Mouse (Mus musculus): ENCODE results near the gene Tom1l2. TPM values are rescaled to one million over a fixed set of nuclear protein-coding genes. Genes with fewer than 3 reads are reported as not detected.

The Tom1l2 gene
- 72.0 and 80.8 TPM in 2 replicates for total RNA-seq (2014; rRNA removed)
- 37.2 and 44.3 TPM in 2 replicates for polyA plus RNA-seq (2015; fragmentation: Nextera tagmentation; extraction: Ambion mirVana)

- Histone ChIP-seq H3K4me3 (ENCODE audit: low read depth, low read length) (peak within 1 kb of the TSS; percentile 74), H3K27ac (ENCODE audit: low read depth, low read length) (peak within 1 kb of the TSS; percentile 82), H3K36me3 (ENCODE audit: insufficient read depth) (no peaks in the 10 kb centered on the region), H3K4me1 (ENCODE audit: insufficient read depth) (0 out of 2 replicates have a peak, but pooled peaks cover 10% of the 10 kb centered on the region), H3K27me3 (ENCODE audit: insufficient read depth, low read length) (no peaks in the 10 kb centered on the region), H3K9ac (peak within 1 kb of the TSS; percentile 71), H3K9me3 (ENCODE audit: low read length) (no peaks in the 10 kb centered on the region), H3K4me2 (ENCODE audit: low read depth) (peak within 1 kb of the TSS; percentile 85)
- no peak for TF ChIP-seq CTCF (IDR thresholded peaks at IDR 0.05; ENCODE audit: low read depth)
- ATAC-seq: peak; percentile 99
- DNase-seq: peak; percentile 99
- WGBS: 2% methylated on average over 57 of the region's 57 CpGs
Measured at GRCm38 (mm10) chr11:60352559-60353411, at the start of gene Tom1l2, which contains the start of gene Drc3. TSS of gene Tom1l2 (minus strand) at chr11:60352905. TSS of gene Drc3 (plus strand) at chr11:60353329.

GRCm38 (mm10) chr11:60397172-60397571 lies 44.5 kb upstream of the Tom1l2 start:
- H3K4me1 ChIP-seq (ENCODE audit: insufficient read depth): no peaks in the 10 kb centered on the region
- no peaks in the 10 kb centered on the region for H3K9me3 ChIP-seq (ENCODE audit: low read length)
- H3K36me3 ChIP-seq (ENCODE audit: insufficient read depth): peaks cover 17% of the 10 kb centered on the region
- WGBS: 74% methylated on average over 2 of the region's 2 CpGs
- no peak overlapping the region for H3K27ac ChIP-seq (ENCODE audit: low read depth, low read length)
- H3K27me3 ChIP-seq (ENCODE audit: insufficient read depth, low read length): no peaks in the 10 kb centered on the region
- no peak for ATAC-seq
- no peak overlapping the region for H3K4me2 ChIP-seq (ENCODE audit: low read depth)
- H3K9ac ChIP-seq: no peak overlapping the region
- no peak for DNase-seq
- TF ChIP-seq CTCF (IDR thresholded peaks at IDR 0.05; ENCODE audit: low read depth): no peak
- no peak overlapping the region for H3K4me3 ChIP-seq (ENCODE audit: low read depth, low read length)

- ATAC-seq: peak; percentile 51; the same call in 1 of the 2 replicates
- Histone ChIP-seq H3K27me3 (ENCODE audit: insufficient read depth, low read length) (no peaks in the 10 kb centered on the region), H3K9me3 (ENCODE audit: low read length) (no peaks in the 10 kb centered on the region), H3K4me1 (ENCODE audit: insufficient read depth) (no peaks in the 10 kb centered on the region), H3K4me3 (ENCODE audit: low read depth, low read length) (no peak overlapping the region), H3K4me2 (ENCODE audit: low read depth) (no peak overlapping the region), H3K9ac (no peak overlapping the region), H3K36me3 (ENCODE audit: insufficient read depth) (peaks cover 11% of the 10 kb centered on the region; the same call in 1 of the 2 replicates), H3K27ac (ENCODE audit: low read depth, low read length) (no peak overlapping the region)
- 43% methylated on average over 6 of the region's 6 CpGs for WGBS
- no peak for TF ChIP-seq CTCF (IDR thresholded peaks at IDR 0.05; ENCODE audit: low read depth)
- DNase-seq: peak; percentile 43
Measured at GRCm38 (mm10) chr11:60396546-60396945, 43.8 kb upstream of the Tom1l2 start.

GRCm38 (mm10) chr11:60391346-60391745 lies 38.6 kb upstream of the Tom1l2 start:
- Histone ChIP-seq H3K9ac (no peak overlapping the region), H3K27me3 (ENCODE audit: insufficient read depth, low read length) (no peaks in the 10 kb centered on the region), H3K4me3 (ENCODE audit: low read depth, low read length) (no peak overlapping the region), H3K27ac (ENCODE audit: low read depth, low read length) (no peak overlapping the region), H3K4me2 (ENCODE audit: low read depth) (no peak overlapping the region), H3K36me3 (ENCODE audit: insufficient read depth) (no peaks in the 10 kb centered on the region), H3K9me3 (ENCODE audit: low read length) (no peaks in the 10 kb centered on the region), H3K4me1 (ENCODE audit: insufficient read depth) (no peaks in the 10 kb centered on the region)
- WGBS: 90% methylated on average over 6 of the region's 6 CpGs
- DNase-seq: no peak
- ATAC-seq: no peak
- no peak for TF ChIP-seq CTCF (IDR thresholded peaks at IDR 0.05; ENCODE audit: low read depth)

DNA sequence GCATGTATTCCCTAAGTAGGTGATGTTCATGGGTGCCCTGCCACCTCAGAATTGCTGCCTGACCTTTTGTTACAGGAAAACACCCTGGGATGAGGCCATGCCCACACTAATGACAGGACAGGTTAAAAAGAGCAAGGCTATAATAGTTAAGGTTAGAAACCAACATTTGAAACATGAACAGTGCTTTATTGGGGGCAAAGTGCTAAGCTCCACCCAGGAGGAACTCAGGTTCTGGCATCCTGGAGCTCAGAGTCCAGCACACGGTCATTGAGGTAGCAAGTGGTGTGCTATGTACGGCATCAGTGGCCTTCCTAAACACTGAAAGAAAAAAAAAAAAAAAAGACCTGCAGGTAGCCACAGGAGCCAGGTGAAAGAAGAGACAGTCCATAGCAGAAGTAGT lies 35.2 kb upstream of the Tom1l2 start:
- no peak overlapping the region for H3K27ac ChIP-seq (ENCODE audit: low read depth, low read length)
- DNase-seq: no peak
- no peaks in the 10 kb centered on the region for H3K9me3 ChIP-seq (ENCODE audit: low read length)
- ATAC-seq: no peak
- WGBS: 91% methylated on average over 2 of the region's 2 CpGs
- H3K4me1 ChIP-seq (ENCODE audit: insufficient read depth): peaks cover 17% of the 10 kb centered on the region; the same call in 1 of the 2 replicates
- no peak overlapping the region for H3K9ac ChIP-seq
- H3K4me2 ChIP-seq (ENCODE audit: low read depth): no peak overlapping the region
- no peak overlapping the region for H3K4me3 ChIP-seq (ENCODE audit: low read depth, low read length)
- no peaks in the 10 kb centered on the region for H3K36me3 ChIP-seq (ENCODE audit: insufficient read depth)
- TF ChIP-seq CTCF (IDR thresholded peaks at IDR 0.05; ENCODE audit: low read depth): no peak
- no peaks in the 10 kb centered on the region for H3K27me3 ChIP-seq (ENCODE audit: insufficient read depth, low read length)

DNA sequence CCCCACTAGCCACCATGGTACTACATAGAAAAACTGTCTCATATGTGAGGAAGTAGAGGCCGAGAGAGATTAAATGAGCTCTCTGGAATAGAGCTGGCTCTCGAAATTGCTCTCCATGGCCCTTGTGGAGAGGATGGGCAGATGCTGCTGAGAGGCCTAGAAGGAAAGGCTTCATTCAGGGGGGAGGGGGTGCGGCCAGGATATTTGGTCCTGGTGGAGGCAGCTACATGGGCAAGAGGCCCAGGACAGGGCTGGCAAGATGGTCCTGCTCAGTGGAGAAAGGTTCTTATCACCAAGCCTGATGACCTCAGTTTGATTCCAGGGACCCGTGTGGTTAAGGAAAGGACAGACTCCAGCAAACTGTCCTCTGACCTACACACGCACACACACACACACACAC lies 33.2 kb upstream of the Tom1l2 start:
- Histone ChIP-seq H3K9ac (no peak overlapping the region), H3K27ac (ENCODE audit: low read depth, low read length) (no peak overlapping the region), H3K9me3 (ENCODE audit: low read length) (no peaks in the 10 kb centered on the region), H3K4me2 (ENCODE audit: low read depth) (no peak overlapping the region), H3K27me3 (ENCODE audit: insufficient read depth, low read length) (no peaks in the 10 kb centered on the region), H3K4me3 (ENCODE audit: low read depth, low read length) (no peak overlapping the region), H3K36me3 (ENCODE audit: insufficient read depth) (no peaks in the 10 kb centered on the region), H3K4me1 (ENCODE audit: insufficient read depth) (peaks cover 17% of the 10 kb centered on the region; the same call in 1 of the 2 replicates)
- DNase-seq: no peak
- no peak for TF ChIP-seq CTCF (IDR thresholded peaks at IDR 0.05; ENCODE audit: low read depth)
- no peak for ATAC-seq
- 79% methylated on average over 5 of the region's 5 CpGs for WGBS

All from forebrain, postnatal 0 days (tissue).